Mouse (Mus musculus): ENCODE data around the gene Wdpcp.

DNA sequence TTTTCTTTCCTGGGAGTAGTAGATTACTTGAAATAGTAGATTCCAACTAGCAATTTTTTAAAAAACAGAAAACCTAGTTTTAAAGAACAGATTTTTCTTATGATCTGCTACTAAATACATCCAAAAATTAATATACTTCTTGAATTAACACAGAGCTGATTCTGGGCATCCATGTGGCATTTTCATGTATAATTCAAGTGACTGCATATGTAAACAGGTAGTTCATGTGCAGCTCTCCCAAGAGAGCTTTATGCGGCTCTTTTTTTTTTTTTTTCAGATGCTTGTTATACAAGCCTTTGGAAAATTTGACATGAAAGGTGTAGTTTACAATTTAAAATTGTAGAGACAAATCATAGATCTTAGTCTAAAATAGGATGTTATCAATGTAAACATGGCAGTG, 142.0 kb downstream of the Wdpcp start:
- TF ChIP-seq CTCF (IDR thresholded peaks at IDR 0.05; ENCODE audit: insufficient read depth, low read depth, low read length) (no peak), POLR2A (IDR thresholded peaks at IDR 0.05; ENCODE audit: insufficient read depth, low read depth, low read length) (no peak)

Measured in olfactory bulb, adult 2 months (tissue).